Mouse (Mus musculus) liver, postnatal 0 days (tissue): ENCODE results near the gene Npffr2.

ENCODE experiments used
- CTCF ChIP-seq: sonication (generic); IDR thresholded peaks from 2 replicates; pipeline ENCODE4 v1.5.1; 2016; ENCODE audit warnings: antibody characterized with exemption, low read depth
- EP300 ChIP-seq: IDR thresholded peaks from 2 replicates; pipeline ENCODE4 v1.6.1; 2016; ENCODE audit warnings: antibody characterized with exemption, low read depth, mild to moderate bottlenecking

DNA sequence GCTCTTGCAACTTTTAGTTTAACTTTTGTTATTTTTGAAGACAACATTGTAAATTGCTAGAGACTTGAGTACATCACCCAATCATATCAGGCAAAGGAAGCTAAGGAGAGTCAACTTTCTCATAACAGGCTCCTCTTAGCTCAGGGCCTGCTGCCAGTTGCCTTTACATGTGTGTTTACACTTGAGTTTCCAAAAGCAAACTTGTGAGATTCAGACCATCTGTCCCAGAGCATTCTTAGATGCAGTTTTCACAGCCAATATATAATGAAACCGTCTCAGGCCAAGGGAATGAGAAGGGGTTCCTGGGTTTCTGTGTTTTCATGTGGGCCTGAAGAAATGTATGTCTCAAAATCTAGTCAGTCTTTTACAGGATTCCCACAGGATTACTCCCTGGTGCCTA lies 104.4 kb downstream of the Npffr2 start:
- TF ChIP-seq CTCF (no peak), EP300 (no peak)
